ENCODE assay signal across 7 mouse cellular contexts in genomic region chr7:130547635-130548175, GRCm38 (mm10). TPM values are rescaled to one million over a fixed set of nuclear protein-coding genes. Genes with fewer than 3 reads are reported as not detected.
DNase-seq lines count a peak whose midpoint lies in the region; ATAC-seq and TF ChIP-seq lines count a peak whose summit lies in the region.

No protein-coding gene starts in this region.

- H3K9ac ChIP-seq in lung, postnatal 0 days (replicated peaks; ENCODE audit: low read depth) = no peak overlapping the region
- H3K9ac ChIP-seq in forebrain, postnatal 0 days = no peak overlapping the region
- no peak overlapping the region; the same call in 1 of the 2 replicates for H3K9ac ChIP-seq in liver, embryonic 15.5 days
- no peak overlapping the region for H3K9ac ChIP-seq in stomach, embryonic 15.5 days

- no peak overlapping the region for H3K4me2 ChIP-seq in lung, postnatal 0 days (replicated peaks; ENCODE audit: low read depth, low read length)
- H3K4me2 ChIP-seq in forebrain, postnatal 0 days (ENCODE audit: low read depth) = no peak overlapping the region
- H3K4me2 ChIP-seq in liver, embryonic 15.5 days = peak overlapping the region; percentile 76
- H3K4me2 ChIP-seq in stomach, embryonic 15.5 days = peak overlapping the region; percentile 69; the same call in 1 of the 2 replicates

- no peak for TF ChIP-seq EP300 in lung, postnatal 0 days (IDR thresholded peaks at IDR 0.05)

- H3K27ac ChIP-seq in lung, postnatal 0 days (ENCODE audit: low read length) = peak overlapping the region; percentile 99; the same call in 1 of the 2 replicates
- H3K27ac ChIP-seq in forebrain, postnatal 0 days (ENCODE audit: low read depth, low read length) = no peak overlapping the region
- no peak overlapping the region for H3K27ac ChIP-seq in liver, embryonic 15.5 days (replicated peaks)
- no peak overlapping the region for H3K27ac ChIP-seq in stomach, embryonic 15.5 days

- WGBS in lung, postnatal 0 days = 77% methylated on average over 12 of the region's 12 CpGs
- WGBS in forebrain, postnatal 0 days = 87% methylated on average over 12 of the region's 12 CpGs
- WGBS in liver, embryonic 15.5 days (ENCODE audit: insufficient replicate concordance) = 60% methylated on average over 12 of the region's 12 CpGs
- WGBS in stomach, embryonic 15.5 days = 76% methylated on average over 12 of the region's 12 CpGs

- no peak for ATAC-seq in lung, postnatal 0 days
- 0 out of 2 replicates have a peak, but pooled peaks have one; percentile 1 for ATAC-seq in forebrain, postnatal 0 days
- no peak for ATAC-seq in liver, embryonic 15.5 days (ENCODE audit: insufficient read depth)
- no peak for ATAC-seq in stomach, embryonic 15.5 days (ENCODE audit: insufficient read depth, low FRiP score, low read depth)

- no peaks in the 10 kb centered on the region for H3K9me3 ChIP-seq in lung, postnatal 0 days (ENCODE audit: low read length)
- H3K9me3 ChIP-seq in forebrain, postnatal 0 days (ENCODE audit: low read length) = no peaks in the 10 kb centered on the region
- H3K9me3 ChIP-seq in liver, embryonic 15.5 days (replicated peaks) = no peaks in the 10 kb centered on the region
- H3K9me3 ChIP-seq in stomach, embryonic 15.5 days = no peaks in the 10 kb centered on the region

- TF ChIP-seq CTCF in lung, postnatal 0 days (IDR thresholded peaks at IDR 0.05) = no peak
- no peak for TF ChIP-seq CTCF in forebrain, postnatal 0 days (IDR thresholded peaks at IDR 0.05; ENCODE audit: low read depth)

- peaks cover 2% of the 10 kb centered on the region; the same call in 1 of the 2 replicates for H3K4me1 ChIP-seq in lung, postnatal 0 days (ENCODE audit: insufficient read depth, low read depth, low read length)
- H3K4me1 ChIP-seq in forebrain, postnatal 0 days (ENCODE audit: insufficient read depth) = peaks cover 4% of the 10 kb centered on the region
- peaks cover 31% of the 10 kb centered on the region for H3K4me1 ChIP-seq in liver, embryonic 15.5 days (replicated peaks)
- peaks cover 9% of the 10 kb centered on the region; the same call in 1 of the 2 replicates for H3K4me1 ChIP-seq in stomach, embryonic 15.5 days

- no peaks in the 10 kb centered on the region for H3K27me3 ChIP-seq in lung, postnatal 0 days (replicated peaks; ENCODE audit: insufficient read depth, low read length)
- no peaks in the 10 kb centered on the region for H3K27me3 ChIP-seq in forebrain, postnatal 0 days (ENCODE audit: insufficient read depth, low read length)
- 0 out of 2 replicates have a peak, but pooled peaks cover 9% of the 10 kb centered on the region for H3K27me3 ChIP-seq in liver, embryonic 15.5 days
- H3K27me3 ChIP-seq in stomach, embryonic 15.5 days (replicated peaks) = no peaks in the 10 kb centered on the region

- 0 out of 2 replicates have a peak, but pooled peaks cover 4% of the 10 kb centered on the region for H3K36me3 ChIP-seq in lung, postnatal 0 days (ENCODE audit: insufficient read depth, low read length)
- no peaks in the 10 kb centered on the region for H3K36me3 ChIP-seq in forebrain, postnatal 0 days (ENCODE audit: insufficient read depth)
- peaks cover 29% of the 10 kb centered on the region for H3K36me3 ChIP-seq in liver, embryonic 15.5 days (replicated peaks)
- 0 out of 2 replicates have a peak, but pooled peaks cover 15% of the 10 kb centered on the region for H3K36me3 ChIP-seq in stomach, embryonic 15.5 days

- no peak for DNase-seq in lung, postnatal 0 days (ENCODE audit: low spot score)
- no peak for DNase-seq in lung, postnatal 36 days
- no peak for DNase-seq in forebrain, postnatal 0 days
- DNase-seq in cerebellum, postnatal 36 days = no peak
- no peak for DNase-seq in thymus, postnatal 4 days

- H3K4me3 ChIP-seq in lung, postnatal 0 days (ENCODE audit: low read depth, low read length) = peak overlapping the region; percentile 96; the same call in 1 of the 2 replicates
- 0 out of 2 replicates have a peak overlapping the region, but pooled peaks have one; percentile 91 for H3K4me3 ChIP-seq in forebrain, postnatal 0 days (ENCODE audit: low read depth, low read length)
- peak overlapping the region; percentile 97 for H3K4me3 ChIP-seq in liver, embryonic 15.5 days (replicated peaks)
- peak overlapping the region; percentile 96 for H3K4me3 ChIP-seq in stomach, embryonic 15.5 days (replicated peaks)

RNA-seq across cellular contexts. Expression of gene Nsmce4a, which starts 25.2 kb away (rescaled TPM):
- 101 and 108 TPM in 2 replicates for polyA plus RNA-seq in lung, postnatal 0 days (2015; fragmentation: Nextera tagmentation; extraction: Ambion mirVana)
- 52.5 and 58.6 TPM in 2 replicates for total RNA-seq in forebrain, postnatal 0 days (2014; rRNA removed)
- polyA plus RNA-seq in forebrain, postnatal 0 days (2015; fragmentation: Nextera tagmentation; extraction: Ambion mirVana) = 76.8 and 87.6 TPM in 2 replicates
- polyA plus RNA-seq in liver, embryonic 15.5 days (2015; fragmentation: Nextera tagmentation; extraction: Ambion mirVana) = 83.9 and 90.7 TPM in 2 replicates
- polyA plus RNA-seq in stomach, embryonic 15.5 days (2015; fragmentation: Nextera tagmentation; extraction: Ambion mirVana) = 149 and 151 TPM in 2 replicates

RNA-seq across cellular contexts. Expression of gene Ate1, which starts 27.5 kb away (rescaled TPM):
- 69.5 and 78.2 TPM in 2 replicates for polyA plus RNA-seq in lung, postnatal 0 days (2015; fragmentation: Nextera tagmentation; extraction: Ambion mirVana)
- total RNA-seq in forebrain, postnatal 0 days (2014; rRNA removed) = 44.2 and 50.8 TPM in 2 replicates
- 65.6 and 97.7 TPM in 2 replicates for polyA plus RNA-seq in forebrain, postnatal 0 days (2015; fragmentation: Nextera tagmentation; extraction: Ambion mirVana)
- 18.8 and 24.1 TPM in 2 replicates for polyA plus RNA-seq in liver, embryonic 15.5 days (2015; fragmentation: Nextera tagmentation; extraction: Ambion mirVana)
- polyA plus RNA-seq in stomach, embryonic 15.5 days (2015; fragmentation: Nextera tagmentation; extraction: Ambion mirVana) = 58.0 and 59.2 TPM in 2 replicates

RNA-seq across cellular contexts. Expression of gene Tacc2, which starts 29.5 kb away (rescaled TPM):
- polyA plus RNA-seq in lung, postnatal 0 days (2015; fragmentation: Nextera tagmentation; extraction: Ambion mirVana) = 18.9 and 19.8 TPM in 2 replicates
- total RNA-seq in forebrain, postnatal 0 days (2014; rRNA removed) = 49.1 and 54.1 TPM in 2 replicates
- 51.3 and 60.9 TPM in 2 replicates for polyA plus RNA-seq in forebrain, postnatal 0 days (2015; fragmentation: Nextera tagmentation; extraction: Ambion mirVana)
- 2.6 and 3.0 TPM in 2 replicates for polyA plus RNA-seq in liver, embryonic 15.5 days (2015; fragmentation: Nextera tagmentation; extraction: Ambion mirVana)
- 21.4 and 28.1 TPM in 2 replicates for polyA plus RNA-seq in stomach, embryonic 15.5 days (2015; fragmentation: Nextera tagmentation; extraction: Ambion mirVana)

Comparison
In these comparisons a context has a peak if more than half of its experiments do, and no peak if none do; other contexts are left out.
1. H3K4me2 ChIP-seq: peak in liver, embryonic 15.5 days (single experiment) and stomach, embryonic 15.5 days (single experiment); none in lung, postnatal 0 days (single experiment) and forebrain, postnatal 0 days (single experiment).
2. Peak in every context shown above with its lines, with median percentiles within 50 percentile points of each other: H3K4me3 ChIP-seq.